Mouse (Mus musculus): ENCODE results near the gene Laptm4a. TPM values are rescaled to one million over a fixed set of nuclear protein-coding genes. Genes with fewer than 3 reads are reported as not detected.

Gene Laptm4a
- total RNA-seq, 1 experiment from 2014 or later, result 672 TPM

DNA sequence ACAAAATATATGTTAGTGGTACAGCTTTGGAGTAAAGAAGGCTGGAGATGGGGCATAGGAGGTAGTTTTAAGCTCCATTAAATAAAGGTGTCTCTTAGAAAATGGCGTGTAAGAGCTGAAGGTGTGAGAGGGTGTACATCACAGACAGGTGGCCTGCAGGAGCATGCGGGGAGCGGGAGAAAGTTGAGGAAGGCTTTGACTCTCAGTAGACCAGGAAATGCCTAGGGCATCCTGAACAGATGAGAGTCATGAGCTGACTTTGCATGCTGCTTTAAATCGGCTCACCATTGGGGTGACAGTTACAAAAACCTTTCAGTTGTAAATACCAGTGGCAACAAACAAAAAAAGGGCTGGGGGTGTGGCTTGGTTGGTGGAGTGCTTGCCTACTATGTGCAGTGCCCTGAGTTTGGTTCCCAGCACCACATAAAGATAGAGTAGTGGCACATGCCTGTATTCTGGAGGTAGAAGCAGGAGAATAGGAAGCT, 19.7 kb downstream of the Laptm4a start:
- 0 out of 2 replicates have a peak, but pooled peaks have one; percentile 2 for ATAC-seq (replicated peaks; ENCODE audit: insufficient number of reproducible peaks, low FRiP score, low TSS enrichment, poor library complexity, severe bottlenecking)

DNA sequence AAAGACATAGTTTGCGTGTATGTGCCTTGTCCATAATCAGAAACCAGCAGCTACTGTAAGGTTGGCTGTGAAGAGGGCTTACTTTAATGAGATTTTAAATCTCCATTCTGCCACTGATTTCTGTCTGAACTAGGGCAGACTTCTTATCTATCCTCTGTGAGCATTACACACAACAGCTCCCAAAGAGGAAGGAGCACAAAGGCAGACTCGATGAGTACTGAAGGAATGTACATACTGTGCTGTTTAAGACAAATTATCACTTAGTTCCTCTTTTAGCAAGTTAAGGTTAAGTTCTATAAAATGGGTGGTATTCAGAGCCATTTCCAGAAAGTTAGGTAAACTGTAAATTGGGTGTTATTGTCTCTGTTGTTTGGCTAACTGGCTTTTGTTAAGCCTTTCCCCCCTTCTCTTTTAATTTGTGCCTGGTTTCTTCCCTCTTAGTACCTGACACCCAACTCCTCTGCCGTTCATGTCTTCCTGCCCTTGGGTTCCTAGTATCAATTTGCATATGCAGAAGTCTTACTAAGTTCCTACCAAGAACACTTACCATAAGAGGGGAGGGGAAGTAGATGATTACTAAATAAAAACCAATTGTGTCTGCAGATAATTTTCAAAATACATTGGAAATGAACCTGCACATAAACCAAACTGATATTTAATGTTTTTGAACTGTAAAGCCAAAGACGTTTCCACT, 20.4 kb downstream of the Laptm4a start:
- peak; percentile 79 for ATAC-seq (replicated peaks; ENCODE audit: insufficient number of reproducible peaks, low FRiP score, low TSS enrichment, poor library complexity, severe bottlenecking)

GRCm38 (mm10) chr12:8947163-8947562, 25.7 kb downstream of the Laptm4a start:
- ATAC-seq (replicated peaks; ENCODE audit: insufficient number of reproducible peaks, low FRiP score, low TSS enrichment, poor library complexity, severe bottlenecking), result no peak

GRCm38 (mm10) chr12:8947714-8948464, 26.4 kb downstream of the Laptm4a start, which contains the start of gene Matn3:
Gene Matn3, plus strand, starts transcription at chr12:8947929.
- peak; percentile 63 for ATAC-seq (replicated peaks; ENCODE audit: insufficient number of reproducible peaks, low FRiP score, low TSS enrichment, poor library complexity, severe bottlenecking)

DNA sequence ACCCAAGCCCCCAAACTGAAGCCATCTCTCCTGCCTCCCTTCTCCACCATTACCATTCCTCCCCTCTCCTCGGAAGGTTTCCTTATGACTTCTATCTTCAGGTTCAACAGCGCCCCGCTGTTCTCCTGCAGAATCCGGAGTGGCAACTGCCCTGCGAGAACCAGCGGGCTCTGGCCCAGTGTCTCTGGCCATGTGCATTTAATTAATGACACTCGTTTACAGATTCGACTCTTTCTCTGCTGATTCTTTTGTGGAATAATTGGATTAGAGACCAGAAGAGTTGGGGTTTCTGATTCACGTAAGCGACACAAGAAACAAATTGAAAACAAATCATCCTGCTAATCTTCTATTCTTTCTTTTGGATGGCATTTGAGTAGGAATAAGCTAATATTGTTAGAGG, 31.7 kb downstream of the Laptm4a start:
- ATAC-seq (replicated peaks; ENCODE audit: insufficient number of reproducible peaks, low FRiP score, low TSS enrichment, poor library complexity, severe bottlenecking), result no peak

GRCm38 (mm10) chr12:8954161-8954561, 32.7 kb downstream of the Laptm4a start:
- ATAC-seq (replicated peaks; ENCODE audit: insufficient number of reproducible peaks, low FRiP score, low TSS enrichment, poor library complexity, severe bottlenecking), result no peak

GRCm38 (mm10) chr12:8961607-8962316, 40.3 kb downstream of the Laptm4a start:
- ATAC-seq (replicated peaks; ENCODE audit: insufficient number of reproducible peaks, low FRiP score, low TSS enrichment, poor library complexity, severe bottlenecking), result no peak

GRCm38 (mm10) chr12:8969828-8970227, 48.4 kb downstream of the Laptm4a start:
- 0 out of 2 replicates have a peak, but pooled peaks have one; percentile 49 for ATAC-seq (replicated peaks; ENCODE audit: insufficient number of reproducible peaks, low FRiP score, low TSS enrichment, poor library complexity, severe bottlenecking)

GRCm38 (mm10) chr12:8973820-8974465, 52.5 kb downstream of the Laptm4a start, which contains the start of gene Wdr35:
Gene Wdr35, plus strand, starts transcription at chr12:8973892.
- peak; percentile 95 for ATAC-seq (replicated peaks; ENCODE audit: insufficient number of reproducible peaks, low FRiP score, low TSS enrichment, poor library complexity, severe bottlenecking)

- no peak for ATAC-seq (replicated peaks; ENCODE audit: insufficient number of reproducible peaks, low FRiP score, low TSS enrichment, poor library complexity, severe bottlenecking)
These were observed 53.6 kb downstream of the Laptm4a start for GRCm38 (mm10) chr12:8975076-8975475.

Other genes with a start within 250 kb of the Laptm4a start
- 129 to 201 TPM (median 138 TPM) in 3 replicates for gene Pum2, start 247.5 kb upstream of the Laptm4a start, total RNA-seq (2017)
- gene Sdc1, start 150.3 kb upstream of the Laptm4a start, total RNA-seq (2017), result 4.6 to 7.4 TPM (median 5.4 TPM) in 3 replicates
- not detected in 3 replicates for gene Matn3, start 26.3 kb downstream of the Laptm4a start, total RNA-seq (2017)
- gene Wdr35, start 52.2 kb downstream of the Laptm4a start, total RNA-seq (2017), result 0.67 to 1.3 TPM (median 1.2 TPM) in 3 replicates
- 8.6 to 16.4 TPM (median 15.7 TPM) in 3 replicates for gene Ttc32, start 108.3 kb downstream of the Laptm4a start, total RNA-seq (2017)

Measured in monocyte, adult 5-6 weeks (primary cell).